In the genomic region with DNA sequence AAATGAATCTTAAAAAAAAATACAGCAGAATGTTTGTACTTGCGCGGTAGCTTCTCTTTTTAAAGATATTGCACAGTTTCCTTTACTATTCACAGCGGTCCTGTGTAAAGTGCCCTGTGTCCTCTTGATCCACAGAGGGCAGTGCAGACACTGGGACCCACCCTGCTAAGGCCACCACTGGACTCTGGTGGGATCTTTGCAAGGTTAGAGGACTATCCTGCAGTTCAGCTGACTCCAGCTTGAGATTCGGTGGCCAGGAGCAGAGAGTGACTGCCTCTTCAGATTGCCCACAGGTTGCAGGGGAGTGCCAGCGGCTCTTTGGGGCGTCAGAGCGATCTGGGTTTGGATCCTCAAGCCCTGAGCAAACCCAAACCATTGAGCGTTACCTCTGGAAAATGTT, we compare ENCODE assay signal across 8 mouse cellular contexts. TPM values are rescaled to one million over a fixed set of nuclear protein-coding genes. Genes with fewer than 3 reads are reported as not detected.
DNase-seq lines count a peak whose midpoint lies in the region; ATAC-seq and TF ChIP-seq lines count a peak whose summit lies in the region.

No protein-coding gene starts in this region.

- H3K4me2 ChIP-seq in hindbrain, embryonic 15.5 days, result 0 out of 2 replicates have a peak overlapping the region, but pooled peaks have one; percentile 86
- H3K4me2 ChIP-seq in hindbrain, embryonic 12.5 days (replicated peaks), result no peak overlapping the region
- H3K4me2 ChIP-seq in liver, embryonic 14.5 days (ENCODE audit: low read depth), result peak overlapping the region; percentile 96
- peak overlapping the region; percentile 80; the same call in 1 of the 2 replicates for H3K4me2 ChIP-seq in stomach, embryonic 16.5 days (ENCODE audit: low read depth, low read length)

- WGBS in hindbrain, embryonic 15.5 days, result 61% methylated on average over 8 of the region's 8 CpGs
- 55% methylated on average over 8 of the region's 8 CpGs for WGBS in hindbrain, embryonic 12.5 days
- WGBS in liver, embryonic 14.5 days (ENCODE audit: insufficient replicate concordance), result 55% methylated on average over 8 of the region's 8 CpGs
- WGBS in stomach, embryonic 16.5 days, result 57% methylated on average over 8 of the region's 8 CpGs

- peak; percentile 33 for TF ChIP-seq CTCF in liver, embryonic 14.5 days (IDR thresholded peaks at IDR 0.05; ENCODE audit: low read depth)

- H3K9ac ChIP-seq in hindbrain, embryonic 15.5 days, result no peak overlapping the region
- H3K9ac ChIP-seq in hindbrain, embryonic 12.5 days, result no peak overlapping the region
- no peak overlapping the region for H3K9ac ChIP-seq in liver, embryonic 14.5 days (replicated peaks)
- no peak overlapping the region for H3K9ac ChIP-seq in stomach, embryonic 16.5 days (ENCODE audit: low read length)

- no peak overlapping the region for H3K27ac ChIP-seq in hindbrain, embryonic 15.5 days (replicated peaks)
- no peak overlapping the region for H3K27ac ChIP-seq in hindbrain, embryonic 12.5 days
- no peak overlapping the region for H3K27ac ChIP-seq in liver, embryonic 14.5 days
- no peak overlapping the region for H3K27ac ChIP-seq in stomach, embryonic 16.5 days (ENCODE audit: low read length)

- H3K9me3 ChIP-seq in hindbrain, embryonic 15.5 days, result no peaks in the 10 kb centered on the region
- H3K9me3 ChIP-seq in hindbrain, embryonic 12.5 days (replicated peaks), result no peaks in the 10 kb centered on the region
- H3K9me3 ChIP-seq in liver, embryonic 14.5 days (ENCODE audit: control insufficient read depth, low read length), result no peaks in the 10 kb centered on the region
- no peaks in the 10 kb centered on the region for H3K9me3 ChIP-seq in stomach, embryonic 16.5 days (replicated peaks; ENCODE audit: control insufficient read depth, low read length)

- peak; percentile 38 for DNase-seq in MN1 (ENCODE audit: low spot score)
- peak; percentile 17 to 18 for DNase-seq in cerebellum, postnatal 14 days
- no peak for DNase-seq in liver, embryonic 14.5 days (ENCODE audit: low read depth in 3 of 3, low spot score in 3 of 3)
- DNase-seq in right cerebral cortex, adult 2 months (ENCODE audit: low spot score in 2 of 2), result no peak
- no peak for DNase-seq in urinary bladder, adult 18-20 months (ENCODE audit: low spot score in 2 of 2)

- no peak overlapping the region for H3K4me3 ChIP-seq in hindbrain, embryonic 15.5 days
- no peak overlapping the region for H3K4me3 ChIP-seq in hindbrain, embryonic 12.5 days
- H3K4me3 ChIP-seq in liver, embryonic 14.5 days (ENCODE audit: insufficient read depth in 1 of 2, low read depth in 2 of 2, low read length in 2 of 2), result no peak overlapping the region
- H3K4me3 ChIP-seq in stomach, embryonic 16.5 days (replicated peaks; ENCODE audit: low read length), result no peak overlapping the region

- H3K36me3 ChIP-seq in hindbrain, embryonic 15.5 days, result no peaks in the 10 kb centered on the region
- H3K36me3 ChIP-seq in hindbrain, embryonic 12.5 days, result no peaks in the 10 kb centered on the region
- no peaks in the 10 kb centered on the region for H3K36me3 ChIP-seq in liver, embryonic 14.5 days (replicated peaks; ENCODE audit: control insufficient read depth, insufficient read depth, low read depth)
- H3K36me3 ChIP-seq in stomach, embryonic 16.5 days (ENCODE audit: control insufficient read depth, insufficient read depth, low read length), result no peaks in the 10 kb centered on the region

- no peak for ATAC-seq in hindbrain, embryonic 15.5 days (ENCODE audit: low FRiP score, low read depth)
- ATAC-seq in hindbrain, embryonic 12.5 days (ENCODE audit: low FRiP score), result no peak
- no peak for ATAC-seq in liver, embryonic 14.5 days (ENCODE audit: insufficient read depth)
- ATAC-seq in stomach, embryonic 16.5 days (ENCODE audit: insufficient read depth, low FRiP score), result no peak

- H3K4me1 ChIP-seq in hindbrain, embryonic 15.5 days (replicated peaks), result peaks cover 27% of the 10 kb centered on the region
- H3K4me1 ChIP-seq in hindbrain, embryonic 12.5 days, result peaks cover 21% of the 10 kb centered on the region
- H3K4me1 ChIP-seq in liver, embryonic 14.5 days (replicated peaks; ENCODE audit: control insufficient read depth in 2 of 2, insufficient read depth in 2 of 2, low read length in 1 of 2), result peaks cover 6 to 11% of the 10 kb centered on the region in 2 experiments; a peak in 3 of 4 replicates
- peaks cover 17% of the 10 kb centered on the region for H3K4me1 ChIP-seq in stomach, embryonic 16.5 days (ENCODE audit: control insufficient read depth, insufficient read depth, low read length)

- no peak for TF ChIP-seq EP300 in liver, embryonic 14.5 days (IDR thresholded peaks at IDR 0.05; ENCODE audit: low read depth)

- no peaks in the 10 kb centered on the region for H3K27me3 ChIP-seq in hindbrain, embryonic 15.5 days
- H3K27me3 ChIP-seq in hindbrain, embryonic 12.5 days, result no peaks in the 10 kb centered on the region
- H3K27me3 ChIP-seq in liver, embryonic 14.5 days (ENCODE audit: control insufficient read depth, insufficient read depth, low read length), result no peaks in the 10 kb centered on the region; the same call in 1 of the 2 replicates
- no peaks in the 10 kb centered on the region for H3K27me3 ChIP-seq in stomach, embryonic 16.5 days (ENCODE audit: control insufficient read depth, insufficient read depth, low read length)

RNA-seq across cellular contexts. Expression of a gene that starts 1.0 kb away (rescaled TPM):
- polyA plus RNA-seq in hindbrain, embryonic 15.5 days (2015; fragmentation: Nextera tagmentation; extraction: Ambion mirVana), result 18.8 and 20.7 TPM in 2 replicates
- 31.5 and 35.5 TPM in 2 replicates for polyA plus RNA-seq in hindbrain, embryonic 12.5 days (2016; fragmentation: Nextera tagmentation; extraction: Ambion mirVana)
- polyA plus RNA-seq in liver, embryonic 14.5 days (2012; rRNA removed), result 5.1 and 10.7 TPM in 2 replicates
- polyA plus RNA-seq in liver, embryonic 14.5 days (2014; fragmentation: Nextera tagmentation; extraction: Ambion mirVana), result 6.9 and 7.5 TPM in 2 replicates
- polyA plus RNA-seq in stomach, embryonic 16.5 days (2015; fragmentation: Nextera tagmentation; extraction: Ambion mirVana), result 22.4 and 25.7 TPM in 2 replicates

Comparison
In these comparisons a context has a peak if more than half of its experiments do, and no peak if none do; other contexts are left out.
1. DNase-seq: peak in MN1 (single experiment) and cerebellum, postnatal 14 days (2 of 2); none in liver, embryonic 14.5 days (0 of 3), right cerebral cortex, adult 2 months (0 of 2) and urinary bladder, adult 18-20 months (0 of 2).